Mouse (Mus musculus) testis, adult 10 weeks (tissue): ENCODE measurements around the gene Wdr89. TPM values are rescaled to one million over a fixed set of nuclear protein-coding genes. Genes with fewer than 3 reads are reported as not detected.

Experiments used
- polyA plus RNA-seq: library from polyadenylated mRNA; stranded (reverse); fragments of 350-450 nt; fragmentation: Illumina TruSeq; extraction: RNeasy Lipid Tissue Mini Kit (QIAGEN cat#74804); gene quantifications from one replicate; pipeline ENCODE4 v1.2.3, GENCODE M21; 2014; ENCODE audit warnings: low read depth, low replicate concordance

Wdr89 gene
- 1.7 TPM for polyA plus RNA-seq

GRCm38 (mm10) chr12:75669258-75670106 lies at the start of gene Wdr89:
TSS of gene Wdr89 (minus strand) at chr12:75669537.

DNA sequence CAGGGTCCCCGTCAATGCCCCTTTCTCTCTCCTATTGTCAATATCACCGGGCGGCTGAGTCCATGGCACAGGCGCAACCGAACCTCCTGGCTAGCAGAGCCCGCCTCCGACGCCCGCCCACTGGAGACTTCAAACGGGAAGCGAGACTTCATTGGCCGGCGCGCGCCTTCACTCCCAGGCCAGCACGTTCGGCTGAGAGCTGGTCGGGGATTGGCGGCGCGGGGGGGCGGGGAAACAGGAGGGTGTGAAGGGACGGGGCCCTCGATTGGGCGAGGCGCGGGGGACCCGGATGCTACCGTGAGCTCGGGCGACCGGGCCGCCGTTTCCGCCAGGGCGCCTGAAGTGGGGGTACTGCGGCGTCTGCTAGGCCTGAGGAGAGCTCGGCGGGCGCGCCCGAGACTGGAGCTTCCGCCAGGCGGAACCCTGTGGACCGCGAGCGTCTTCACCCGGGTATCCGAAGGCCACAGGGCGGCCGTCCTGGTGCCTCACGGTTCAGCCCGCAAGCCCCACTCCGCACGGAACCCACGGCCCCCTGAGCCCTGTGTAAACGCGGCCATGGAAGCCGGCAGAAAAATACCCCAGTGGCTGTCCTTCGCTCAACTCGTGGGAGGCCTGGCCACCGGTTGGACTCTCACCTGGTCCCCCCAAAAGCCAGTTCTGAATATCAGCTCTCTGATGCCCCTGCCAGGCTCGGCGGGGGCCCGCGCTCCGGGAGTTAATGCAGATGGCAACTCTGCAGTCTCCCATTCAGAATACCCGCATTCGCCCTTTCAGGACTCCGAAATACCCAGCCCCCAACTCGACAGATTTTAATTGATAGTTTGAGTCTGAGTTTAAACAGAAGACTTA lies 73.0 kb downstream of the Wdr89 start, which contains the start of gene Ppp2r5e:
Gene Ppp2r5e, minus strand, starts transcription at position 92 of the 849 bp plus-strand sequence.

Other genes with a start within 250 kb of the Wdr89 start
- gene Ppp2r5e, start 73.3 kb downstream of the Wdr89 start, polyA plus RNA-seq: 300 TPM
- 64.2 TPM for gene Sgpp1, start 66.2 kb upstream of the Wdr89 start, polyA plus RNA-seq
- gene Syne2, start 148.6 kb upstream of the Wdr89 start, polyA plus RNA-seq: 32.2 TPM